Mouse (Mus musculus) MEL (cell line): ENCODE measurements around the gene Scarb2. TPM values are rescaled to one million over a fixed set of nuclear protein-coding genes. Genes with fewer than 3 reads are reported as not detected.

Source experiments
- DNase-seq: peaks from one replicate; pipeline ENCODE4 v3.0.0; 2011; ENCODE audit warnings: low read depth, low spot score
- H3K27ac ChIP-seq: 2 replicates; pipeline ENCODE4 v1.5.1; 2012; ENCODE audit warnings: low read depth, mild to moderate bottlenecking, control low read depth, low read length, moderate library complexity; ENCODE audit not compliant: control insufficient read depth
- H3K27me3 ChIP-seq, 2 experiments: fragments of 150-350 bp in 1 of 2; sonication (generic) in 1 of 2; 2 replicates each; pipeline ENCODE4 v1.6.1; 2012; ENCODE audit warnings: low read length in 2 of 2, mild to moderate bottlenecking in 2 of 2, improper control_type of control experiment in 1 of 2, moderate library complexity in 1 of 2; ENCODE audit not compliant: insufficient read depth in 2 of 2, control insufficient read depth in 1 of 2
- H3K36me3 ChIP-seq, 2 experiments: 2 replicates each; pipeline ENCODE4 v1.6.1; 2012 to 2014; ENCODE audit warnings: low read length in 2 of 2, improper control_type of control experiment in 1 of 2, inconsistent platforms in 1 of 2, mild to moderate bottlenecking in 1 of 2; ENCODE audit not compliant: insufficient read depth in 2 of 2, control insufficient read depth in 1 of 2
- H3K4me1 ChIP-seq, 2 experiments: fragments of 150-350 bp in 1 of 2; sonication (generic) in 1 of 2; 2 replicates each; pipeline ENCODE4 v1.6.1; 2012; ENCODE audit warnings: low read length in 2 of 2, improper control_type of control experiment in 1 of 2, mild to moderate bottlenecking in 1 of 2; ENCODE audit not compliant: insufficient read depth in 2 of 2, control insufficient read depth in 1 of 2
- H3K4me3 ChIP-seq, 2 experiments: fragments of 150-350 bp in 1 of 2; sonication (generic) in 1 of 2; 2 replicates each; pipeline ENCODE4 v1.5.1; 2012; ENCODE audit warnings: low read depth in 2 of 2, low read length in 2 of 2, mild to moderate bottlenecking in 2 of 2, moderate library complexity in 2 of 2, control low read depth in 1 of 2, improper control_type of control experiment in 1 of 2; ENCODE audit not compliant: control insufficient read depth in 1 of 2, insufficient read depth in 1 of 2
- H3K79me2 ChIP-seq: 2 replicates; pipeline ENCODE4 v1.6.1; 2012; ENCODE audit warnings: mild to moderate bottlenecking, low read length, moderate library complexity; ENCODE audit not compliant: control insufficient read depth, poor library complexity, insufficient read depth
- H3K9ac ChIP-seq: 2 replicates; pipeline ENCODE4 v1.6.1; 2012; ENCODE audit warnings: low read depth, mild to moderate bottlenecking, control low read depth, low read length, moderate library complexity; ENCODE audit not compliant: control insufficient read depth, poor library complexity, severe bottlenecking
- H3K9me3 ChIP-seq: fragments of 150-350 bp; sonication (generic); replicated peaks from 2 replicates; pipeline ENCODE4 v1.6.1; 2012; ENCODE audit warnings: mild to moderate bottlenecking, low read length, improper control_type of control experiment, moderate library complexity; ENCODE audit not compliant: insufficient read depth
- CHD2 ChIP-seq: IDR thresholded peaks from 2 replicates; pipeline ENCODE4 v1.6.1; 2011; ENCODE audit warnings: low read length, improper control_type of control experiment
- HCFC1 ChIP-seq: IDR thresholded peaks from 2 replicates; pipeline ENCODE4 v1.6.1; 2012; ENCODE audit warnings: low read depth, mild to moderate bottlenecking, inconsistent platforms, low read length, improper control_type of control experiment, moderate library complexity
- MAX ChIP-seq: IDR thresholded peaks from 2 replicates; pipeline ENCODE4 v1.6.1; 2011; ENCODE audit warnings: low read length, improper control_type of control experiment
- MYB ChIP-seq: IDR thresholded peaks from 2 replicates; pipeline ENCODE4 v1.6.1; 2011; ENCODE audit warnings: mild to moderate bottlenecking, low read depth, low read length, improper control_type of control experiment
- NELFE ChIP-seq: IDR thresholded peaks from 2 replicates; pipeline ENCODE4 v1.6.1; 2011; ENCODE audit warnings: low read depth, low read length, improper control_type of control experiment
- POLR2AphosphoS2 ChIP-seq: IDR thresholded peaks from 2 replicates; pipeline ENCODE4 v1.6.1; 2011; ENCODE audit warnings: low read length, improper control_type of control experiment
- UBTF ChIP-seq: IDR thresholded peaks from 2 replicates; pipeline ENCODE4 v1.6.1; 2012; ENCODE audit warnings: low read depth, mild to moderate bottlenecking, inconsistent platforms, low read length, improper control_type of control experiment, moderate library complexity, borderline replicate concordance; ENCODE audit not compliant: insufficient read depth
- ZMIZ1 ChIP-seq: IDR thresholded peaks from 2 replicates; pipeline ENCODE4 v1.6.1; 2012; ENCODE audit warnings: low read depth, mild to moderate bottlenecking, inconsistent platforms, low read length, improper control_type of control experiment, moderate library complexity
- polyA plus RNA-seq, 2 experiments: library from polyadenylated mRNA; stranded (reverse) in 1 of 2; unstranded in 1 of 2; fragments of >175 nt in 1 of 2; fragments of >200 nt in 1 of 2; gene quantifications; 2 replicates each; pipeline versions ENCODE4 v1.2.1 to v1.2.4; 2012; ENCODE audit warnings: low replicate concordance in 2 of 2, low read depth in 1 of 2; ENCODE audit not compliant: insufficient read length in 2 of 2, insufficient read depth in 1 of 2, missing spikeins in 1 of 2
- total RNA-seq: library from RNA; depleted of rRNA; stranded (reverse); fragments of 300-350 nt; gene quantifications from 2 replicates; pipeline ENCODE4 v1.2.3, GENCODE M21; 2012; rRNA removed

Gene Scarb2
- total RNA-seq (14.7 and 16.5 TPM in 2 replicates), polyA plus RNA-seq (10 to 100 TPM in 1 of 2 experiments, not detected in 1; 13.6 TPM)

DNA sequence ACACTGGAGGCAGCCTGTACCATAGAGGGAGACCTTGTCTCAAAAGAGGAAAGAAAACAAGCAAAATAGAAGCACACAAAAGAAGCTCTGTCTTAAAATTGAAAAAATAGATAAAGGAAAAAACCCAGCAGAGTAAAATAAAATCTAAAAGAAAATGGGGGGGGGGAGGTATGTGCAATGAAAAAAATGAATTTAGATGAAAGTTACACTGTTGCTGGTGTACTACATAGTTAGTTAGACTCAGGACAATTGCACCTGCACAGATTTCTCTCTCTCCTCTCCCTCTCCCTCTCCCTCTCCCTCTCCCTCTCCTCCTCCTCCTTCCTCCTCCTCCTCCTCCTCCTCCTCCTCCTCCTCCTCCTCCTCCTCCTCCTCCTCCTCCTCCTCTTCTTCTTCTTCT is at the start of gene Scarb2:
Gene Scarb2 (minus strand): TSS at position 101 of the 400 bp plus-strand sequence.
- TF ChIP-seq MAX (no peak), HCFC1 (peak; percentile 4; the same call in 1 of the 2 replicates), UBTF (no peak)
- DNase-seq, result no peak
- no peaks in the 10 kb centered on the region for H3K27me3 ChIP-seq
- H3K9me3 ChIP-seq, result no peaks in the 10 kb centered on the region
- peak within 1 kb of the TSS; percentile 79 to 96 for H3K4me3 ChIP-seq
- H3K9ac ChIP-seq, result peak within 1 kb of the TSS; percentile 85
- peaks cover 0 to 13% of the 10 kb centered on the region in 2 experiments; a peak in 2 of 4 replicates for H3K36me3 ChIP-seq
- peaks cover 5 to 14% of the 10 kb centered on the region in 2 experiments for H3K4me1 ChIP-seq
- peak within 1 kb of the TSS; percentile 59 for H3K27ac ChIP-seq
- H3K79me2 ChIP-seq, result peaks cover 14% of the 10 kb centered on the region

DNA sequence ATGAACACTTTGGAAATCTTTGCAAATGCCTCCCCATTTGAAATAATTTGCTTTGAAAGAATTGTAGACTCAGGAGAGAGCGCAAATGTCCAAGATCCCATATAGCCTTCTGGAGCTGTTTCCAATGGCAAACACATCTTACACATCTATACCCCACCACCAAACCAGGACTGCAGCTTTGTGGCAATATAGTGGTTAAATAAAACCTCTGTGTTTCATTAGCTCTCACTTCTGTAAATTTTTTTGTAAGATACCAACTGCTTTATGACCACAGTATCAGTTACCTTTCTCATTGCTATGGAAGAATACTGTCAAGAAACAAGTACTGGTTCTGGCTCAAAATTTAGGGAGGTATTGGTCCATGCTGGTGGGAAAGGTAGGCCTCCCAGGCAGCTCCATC is 49.3 kb upstream of the Scarb2 start:
- H3K9me3 ChIP-seq, result no peaks in the 10 kb centered on the region
- H3K27me3 ChIP-seq, result peaks cover 0 to 4% of the 10 kb centered on the region in 2 experiments; a peak in 3 of 4 replicates
- no peaks in the 10 kb centered on the region for H3K36me3 ChIP-seq
- no peak for DNase-seq
- H3K9ac ChIP-seq, result no peak overlapping the region
- no peak overlapping the region for H3K4me3 ChIP-seq
- H3K4me1 ChIP-seq, result no peaks in the 10 kb centered on the region
- no peaks in the 10 kb centered on the region for H3K79me2 ChIP-seq
- no peak overlapping the region for H3K27ac ChIP-seq
- TF ChIP-seq HCFC1, result no peak
- TF ChIP-seq MYB, result no peak
- TF ChIP-seq ZMIZ1, result no peak
- no peak for TF ChIP-seq POLR2AphosphoS2

GRCm38 (mm10) chr5:92554891-92555511 is 48.4 kb upstream of the Scarb2 start, which contains the start of gene Fam47e:
Gene Fam47e (plus strand): TSS chr5:92555069.
- Histone ChIP-seq H3K27ac (no peak within 1 kb of the TSS), H3K9me3 (no peaks in the 10 kb centered on the region), H3K9ac (no peak within 1 kb of the TSS)
- TF ChIP-seq NELFE (no peak), CHD2 (no peak)
- TF ChIP-seq, all 39 proteins: peak for 0
- no peak for DNase-seq
- H3K4me1 ChIP-seq, result no peaks in the 10 kb centered on the region
- H3K36me3 ChIP-seq, result no peaks in the 10 kb centered on the region
- peaks cover 0 to 1% of the 10 kb centered on the region in 2 experiments; a peak in 2 of 4 replicates for H3K27me3 ChIP-seq
- no peak within 1 kb of the TSS for H3K4me3 ChIP-seq
- H3K79me2 ChIP-seq, result no peaks in the 10 kb centered on the region
